Mouse (Mus musculus) testis, adult 2 months (tissue): ENCODE measurements at regions not wholly inside any gene's neighbourhood (a gene's known extent, or its start where the extent isn't known, plus 50 kb on each side); places are given as distances from the start of the nearest gene placed in this dataset.

Experiments
- H3K27ac ChIP-seq: fragments of 200-500 bp; 2 replicates; pipeline ENCODE4 v1.5.1; 2012; ENCODE audit warnings: low read depth, low read length; ENCODE audit not compliant: control insufficient read depth, insufficient read depth
- H3K27me3 ChIP-seq: fragments of 200-500 bp; 2 replicates; pipeline ENCODE4 v1.6.1; 2012; ENCODE audit warnings: mild to moderate bottlenecking, low read length, moderate library complexity; ENCODE audit not compliant: control insufficient read depth, insufficient read depth
- H3K36me3 ChIP-seq: fragments of 200-500 bp; 2 replicates; pipeline ENCODE4 v1.6.1; 2012; ENCODE audit warnings: mild to moderate bottlenecking, low read length; ENCODE audit not compliant: control insufficient read depth, insufficient read depth
- H3K4me1 ChIP-seq: fragments of 200-500 bp; 2 replicates; pipeline ENCODE4 v1.6.1; 2012; ENCODE audit warnings: low read length; ENCODE audit not compliant: control insufficient read depth, insufficient read depth
- H3K4me3 ChIP-seq: fragments of 200-500 bp; 2 replicates; pipeline ENCODE4 v1.5.1; 2012; ENCODE audit warnings: low read depth, mild to moderate bottlenecking, low read length, moderate library complexity, mixed read lengths; ENCODE audit not compliant: control insufficient read depth
- CTCF ChIP-seq: fragments of 200-500 bp; IDR thresholded peaks from 2 replicates; pipeline ENCODE4 v1.5.1; 2012; ENCODE audit warnings: low read depth, mild to moderate bottlenecking, inconsistent platforms, low read length, moderate library complexity; ENCODE audit not compliant: control insufficient read depth, insufficient read depth, insufficient replicate concordance
- POLR2A ChIP-seq: fragments of 200-500 bp; IDR thresholded peaks from 2 replicates; pipeline ENCODE4 v1.6.1; 2012; ENCODE audit warnings: low read depth, mild to moderate bottlenecking, inconsistent platforms, low read length, moderate library complexity; ENCODE audit not compliant: control insufficient read depth

DNA sequence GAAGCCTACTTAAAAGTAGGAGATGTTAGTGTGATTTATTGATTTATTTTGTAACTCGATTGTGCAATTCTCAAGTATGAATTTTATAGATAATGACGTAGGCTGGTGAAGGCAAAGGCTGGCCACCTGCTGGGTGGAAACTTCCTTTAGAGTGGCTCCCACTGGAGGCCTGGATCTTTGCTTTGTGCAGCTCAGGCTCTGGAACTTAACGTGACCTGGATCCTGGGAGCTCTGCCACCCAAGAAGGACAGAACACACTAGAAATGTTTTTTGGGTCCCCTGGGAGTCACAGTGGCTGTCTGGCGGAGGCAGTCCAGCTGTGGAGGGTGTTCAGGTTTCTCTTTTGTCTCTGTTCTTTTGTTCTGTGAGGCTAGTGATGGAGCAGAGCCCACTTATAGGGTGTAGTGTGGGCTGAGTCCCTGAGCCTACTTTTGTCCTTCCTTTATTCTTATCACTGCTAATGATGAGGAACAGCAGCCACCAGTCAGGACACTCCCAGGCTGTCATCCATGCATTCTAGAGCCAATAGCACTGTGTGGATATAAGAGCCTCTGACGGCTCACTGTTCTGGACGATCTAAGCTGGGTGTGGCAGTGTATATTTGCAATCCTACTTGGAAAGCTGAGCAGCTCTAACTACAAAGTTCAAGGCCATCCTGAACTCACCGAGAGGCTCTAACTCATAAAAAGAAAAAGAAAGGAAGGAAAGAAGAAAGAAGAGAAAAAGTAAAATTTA, 82.3 kb downstream of the Snrpe start:
- no peaks in the 10 kb centered on the region for H3K27me3 ChIP-seq
- no peaks in the 10 kb centered on the region for H3K36me3 ChIP-seq
- no peak overlapping the region for H3K4me3 ChIP-seq
- H3K27ac ChIP-seq, result no peak overlapping the region
- H3K4me1 ChIP-seq, result no peaks in the 10 kb centered on the region
- TF ChIP-seq POLR2A (no peak), CTCF (no peak)

GRCm38 (mm10) chr1:133522825-133523224, 87.3 kb downstream of the Snrpe start:
- Histone ChIP-seq H3K4me3 (no peak overlapping the region), H3K27me3 (no peaks in the 10 kb centered on the region), H3K36me3 (no peaks in the 10 kb centered on the region), H3K4me1 (0 out of 2 replicates have a peak, but pooled peaks cover 4% of the 10 kb centered on the region), H3K27ac (no peak overlapping the region)
- TF ChIP-seq POLR2A (no peak), CTCF (no peak)

- Histone ChIP-seq H3K27me3 (no peaks in the 10 kb centered on the region), H3K36me3 (no peaks in the 10 kb centered on the region), H3K27ac (no peak overlapping the region), H3K4me3 (no peak overlapping the region), H3K4me1 (0 out of 2 replicates have a peak, but pooled peaks cover 4% of the 10 kb centered on the region)
- no peak for TF ChIP-seq POLR2A
- no peak for TF ChIP-seq CTCF
These were observed 89.4 kb downstream of the Snrpe start for GRCm38 (mm10) chr1:133520652-133521051.

DNA sequence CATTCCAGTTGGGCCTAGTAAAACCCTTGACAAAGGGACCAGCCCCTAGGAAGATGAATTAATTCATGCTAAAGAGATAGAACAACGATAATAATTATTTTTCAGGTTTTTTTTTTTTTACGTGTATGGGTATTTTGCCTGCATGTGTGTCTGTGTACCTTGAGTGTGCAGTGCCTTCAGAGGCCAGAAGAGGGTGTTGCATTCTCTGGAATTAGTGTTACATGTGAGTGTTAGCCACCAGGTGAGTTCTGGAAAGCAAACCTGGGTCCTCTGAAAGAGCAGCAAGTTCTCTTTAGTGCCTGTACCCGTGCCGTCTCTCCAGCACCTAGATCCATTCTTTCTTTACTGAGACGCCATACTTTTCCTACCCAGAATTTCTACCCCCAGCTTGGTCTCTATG, 92.8 kb upstream of the Sox13 start:
- Histone ChIP-seq H3K4me1 (0 out of 2 replicates have a peak, but pooled peaks cover 4% of the 10 kb centered on the region), H3K27me3 (no peaks in the 10 kb centered on the region), H3K36me3 (no peaks in the 10 kb centered on the region), H3K27ac (no peak overlapping the region), H3K4me3 (no peak overlapping the region)
- TF ChIP-seq POLR2A (no peak), CTCF (no peak)

- TF ChIP-seq CTCF (no peak), POLR2A (no peak)
- H3K27me3 ChIP-seq, result no peaks in the 10 kb centered on the region
- no peak overlapping the region for H3K27ac ChIP-seq
- H3K36me3 ChIP-seq, result no peaks in the 10 kb centered on the region
- H3K4me3 ChIP-seq, result no peak overlapping the region
- H3K4me1 ChIP-seq, result no peaks in the 10 kb centered on the region
These were observed 79.9 kb upstream of the Sox13 start for GRCm38 (mm10) chr1:133504116-133504515.

DNA sequence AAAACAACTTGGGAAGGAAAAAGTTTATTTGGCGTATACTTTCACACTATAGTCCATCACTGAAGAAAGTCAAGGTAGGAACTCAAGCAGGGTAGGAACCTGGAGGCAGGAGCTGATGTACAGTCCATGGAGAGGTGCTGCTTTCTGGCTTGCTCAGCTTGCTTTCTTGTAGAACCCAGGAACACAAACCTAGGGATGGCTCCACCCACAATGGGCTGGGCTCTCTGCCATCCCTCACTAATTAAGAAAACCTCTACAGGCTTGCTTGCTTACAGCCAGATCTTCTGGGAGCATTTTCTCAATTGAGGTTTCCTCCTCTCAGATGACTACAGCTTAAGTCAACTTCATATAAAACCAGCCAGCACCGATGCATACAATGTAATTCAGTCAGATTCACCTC, 79.2 kb upstream of the Sox13 start:
- no peaks in the 10 kb centered on the region for H3K27me3 ChIP-seq
- no peaks in the 10 kb centered on the region for H3K36me3 ChIP-seq
- no peaks in the 10 kb centered on the region for H3K4me1 ChIP-seq
- no peak overlapping the region for H3K4me3 ChIP-seq
- no peak overlapping the region for H3K27ac ChIP-seq
- TF ChIP-seq CTCF (no peak), POLR2A (no peak)

GRCm38 (mm10) chr1:133501016-133501415, 76.8 kb upstream of the Sox13 start:
- TF ChIP-seq POLR2A (no peak), CTCF (no peak)
- Histone ChIP-seq H3K27ac (no peak overlapping the region), H3K4me1 (no peaks in the 10 kb centered on the region), H3K27me3 (no peaks in the 10 kb centered on the region), H3K4me3 (no peak overlapping the region), H3K36me3 (no peaks in the 10 kb centered on the region)

- no peaks in the 10 kb centered on the region for H3K36me3 ChIP-seq
- H3K4me3 ChIP-seq, result no peak overlapping the region; the same call in 1 of the 2 replicates
- no peaks in the 10 kb centered on the region for H3K27me3 ChIP-seq
- H3K4me1 ChIP-seq, result peaks cover 6% of the 10 kb centered on the region
- H3K27ac ChIP-seq, result peak overlapping the region; percentile 82
- TF ChIP-seq CTCF, result no peak
- TF ChIP-seq POLR2A, result peak; percentile 30; the same call in 1 of the 2 replicates
These were observed 69.0 kb upstream of the Sox13 start for GRCm38 (mm10) chr1:133492986-133493741.
